ENCODE assay signal across 8 mouse cellular contexts in the genomic region with DNA sequence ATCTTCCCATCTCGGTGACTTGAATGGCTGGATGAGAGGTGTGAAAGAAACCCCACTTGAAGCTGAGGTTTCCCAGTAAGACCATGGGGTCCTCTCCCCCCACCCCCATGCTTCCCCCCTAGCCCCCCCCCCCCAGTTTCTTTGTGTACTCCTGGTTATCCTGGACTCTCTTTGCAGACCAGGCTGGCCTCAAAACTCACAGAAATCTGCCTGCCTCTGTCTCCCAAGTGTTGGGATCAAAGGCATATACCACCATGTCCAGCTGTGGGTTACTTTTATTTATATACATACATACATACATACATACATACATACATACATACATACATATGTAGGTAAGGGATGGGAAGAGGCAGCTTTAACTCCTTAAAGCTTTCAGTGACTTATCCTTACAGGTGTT. TPM values are rescaled to one million over a fixed set of nuclear protein-coding genes. Genes with fewer than 3 reads are reported as not detected.
DNase-seq lines count a peak whose midpoint lies in the region; ATAC-seq and TF ChIP-seq lines count a peak whose summit lies in the region.

No protein-coding gene starts in this region.

- WGBS in cerebellum, adult 2 months = 30% methylated on average over 1 of the region's 1 CpGs
- 55% methylated on average over 1 of the region's 1 CpGs for WGBS in neural tube, embryonic 11.5 days
- WGBS in liver, embryonic 14.5 days (ENCODE audit: insufficient replicate concordance) = 56% methylated on average over 1 of the region's 1 CpGs

- no peaks in the 10 kb centered on the region for H3K27me3 ChIP-seq in cerebellum, adult 2 months (ENCODE audit: control insufficient read depth, insufficient read depth, low read length)
- no peaks in the 10 kb centered on the region for H3K27me3 ChIP-seq in neural tube, embryonic 11.5 days (ENCODE audit: control insufficient read depth, insufficient read depth, low read length)
- H3K27me3 ChIP-seq in liver, embryonic 14.5 days (ENCODE audit: control insufficient read depth, insufficient read depth, low read length) = no peaks in the 10 kb centered on the region

- H3K4me1 ChIP-seq in cerebellum, adult 2 months (ENCODE audit: control insufficient read depth, insufficient read depth, low read length) = peaks cover 16% of the 10 kb centered on the region
- H3K4me1 ChIP-seq in neural tube, embryonic 11.5 days (ENCODE audit: control insufficient read depth, insufficient read depth, low read length) = peaks cover 41% of the 10 kb centered on the region
- peaks cover 27 to 32% of the 10 kb centered on the region in 2 experiments for H3K4me1 ChIP-seq in liver, embryonic 14.5 days (replicated peaks; ENCODE audit: control insufficient read depth in 2 of 2, insufficient read depth in 2 of 2, low read length in 1 of 2)

- peak overlapping the region; percentile 71 for H3K4me2 ChIP-seq in neural tube, embryonic 11.5 days (ENCODE audit: low read depth)
- peak overlapping the region; percentile 85 for H3K4me2 ChIP-seq in liver, embryonic 14.5 days (ENCODE audit: low read depth)

- H3K36me3 ChIP-seq in neural tube, embryonic 11.5 days (ENCODE audit: control insufficient read depth, insufficient read depth, low read length) = peaks cover 18% of the 10 kb centered on the region
- peaks cover 19% of the 10 kb centered on the region for H3K36me3 ChIP-seq in liver, embryonic 14.5 days (replicated peaks; ENCODE audit: control insufficient read depth, insufficient read depth, low read depth)

- no peak for DNase-seq in cerebellum, adult 2 months
- no peak for DNase-seq in neural tube, embryonic 11.5 days (ENCODE audit: low spot score)
- DNase-seq in neural tube, embryonic 10.5 days (ENCODE audit: extremely low spot score, low spot score) = no peak
- no peak for DNase-seq in liver, embryonic 14.5 days (ENCODE audit: low read depth in 3 of 3, low spot score in 3 of 3)
- no peak for DNase-seq in urinary bladder, postnatal 10 days (ENCODE audit: low spot score)
- no peak for DNase-seq in cerebellum, adult 11 months
- DNase-seq in thymus, postnatal 10 days (ENCODE audit: low spot score in 2 of 2) = no peak

- H3K4me3 ChIP-seq in cerebellum, adult 2 months (replicated peaks; ENCODE audit: insufficient read depth, low read depth, low read length) = peak overlapping the region; percentile 23
- peak overlapping the region; percentile 84; the same call in 1 of the 2 replicates for H3K4me3 ChIP-seq in neural tube, embryonic 11.5 days (ENCODE audit: low read depth, low read length)
- H3K4me3 ChIP-seq in liver, embryonic 14.5 days (ENCODE audit: insufficient read depth in 1 of 2, low read depth in 2 of 2, low read length in 2 of 2) = peak overlapping the region in 1 of 2 experiments; percentile 76; a peak in 1 of 4 replicates

- no peak for TF ChIP-seq CTCF in cerebellum, adult 2 months (IDR thresholded peaks at IDR 0.05; ENCODE audit: borderline replicate concordance, insufficient read depth, low read depth, low read length)
- TF ChIP-seq CTCF in liver, embryonic 14.5 days (IDR thresholded peaks at IDR 0.05; ENCODE audit: low read depth) = no peak

- TF ChIP-seq POLR2A in cerebellum, adult 2 months (IDR thresholded peaks at IDR 0.05; ENCODE audit: borderline replicate concordance, insufficient read depth, low read length) = no peak

- H3K9me3 ChIP-seq in neural tube, embryonic 11.5 days (ENCODE audit: control insufficient read depth, low read length) = no peaks in the 10 kb centered on the region
- no peaks in the 10 kb centered on the region; the same call in 1 of the 2 replicates for H3K9me3 ChIP-seq in liver, embryonic 14.5 days (ENCODE audit: control insufficient read depth, low read length)

- no peak overlapping the region for H3K27ac ChIP-seq in cerebellum, adult 2 months (ENCODE audit: insufficient read depth, low read length)
- no peak overlapping the region for H3K27ac ChIP-seq in neural tube, embryonic 11.5 days (ENCODE audit: low read depth, low read length)
- peak overlapping the region; percentile 88; the same call in 1 of the 2 replicates for H3K27ac ChIP-seq in liver, embryonic 14.5 days

- no peak for TF ChIP-seq EP300 in liver, embryonic 14.5 days (IDR thresholded peaks at IDR 0.05; ENCODE audit: low read depth)

- no peak for ATAC-seq in cerebellum, adult (ENCODE audit: insufficient number of reproducible peaks, low FRiP score, low TSS enrichment)
- no peak for ATAC-seq in neural tube, embryonic 11.5 days (ENCODE audit: insufficient read depth, low FRiP score, low TSS enrichment)
- no peak for ATAC-seq in liver, embryonic 14.5 days (ENCODE audit: insufficient read depth)

- peak overlapping the region; percentile 98; the same call in 1 of the 2 replicates for H3K9ac ChIP-seq in neural tube, embryonic 11.5 days (ENCODE audit: low read length)
- no peak overlapping the region; the same call in 1 of the 2 replicates for H3K9ac ChIP-seq in liver, embryonic 14.5 days (replicated peaks)

RNA-seq across cellular contexts. Expression of a gene that starts 3.3 kb away (rescaled TPM):
- 240 and 261 TPM in 2 replicates for polyA plus RNA-seq in cerebellum, adult 2 months (2012; rRNA removed)
- polyA plus RNA-seq in neural tube, embryonic 11.5 days (2014; fragmentation: Nextera tagmentation; extraction: Ambion mirVana) = 84.0 and 85.1 TPM in 2 replicates
- polyA plus RNA-seq in liver, embryonic 14.5 days (2012; rRNA removed) = 19.4 and 19.8 TPM in 2 replicates
- 10.1 and 10.7 TPM in 2 replicates for polyA plus RNA-seq in liver, embryonic 14.5 days (2014; fragmentation: Nextera tagmentation; extraction: Ambion mirVana)

RNA-seq across cellular contexts. Expression of a gene that starts 3.7 kb away (rescaled TPM):
- 16.4 and 18.0 TPM in 2 replicates for polyA plus RNA-seq in cerebellum, adult 2 months (2012; rRNA removed)
- 8.8 and 10.8 TPM in 2 replicates for polyA plus RNA-seq in neural tube, embryonic 11.5 days (2014; fragmentation: Nextera tagmentation; extraction: Ambion mirVana)
- 6.8 and 6.9 TPM in 2 replicates for polyA plus RNA-seq in liver, embryonic 14.5 days (2012; rRNA removed)
- 10.6 and 13.2 TPM in 2 replicates for polyA plus RNA-seq in liver, embryonic 14.5 days (2014; fragmentation: Nextera tagmentation; extraction: Ambion mirVana)

RNA-seq across cellular contexts. Expression of a gene that starts 10.2 kb away (rescaled TPM):
- polyA plus RNA-seq in cerebellum, adult 2 months (2012; rRNA removed) = 10.2 and 10.7 TPM in 2 replicates
- polyA plus RNA-seq in neural tube, embryonic 11.5 days (2014; fragmentation: Nextera tagmentation; extraction: Ambion mirVana) = 36.2 and 38.9 TPM in 2 replicates
- polyA plus RNA-seq in liver, embryonic 14.5 days (2012; rRNA removed) = 0.40 and 0.47 TPM in 2 replicates
- 0.51 and 0.52 TPM in 2 replicates for polyA plus RNA-seq in liver, embryonic 14.5 days (2014; fragmentation: Nextera tagmentation; extraction: Ambion mirVana)

RNA-seq across cellular contexts. Expression of a gene that starts 21.0 kb away (rescaled TPM):
- polyA plus RNA-seq in cerebellum, adult 2 months (2012; rRNA removed) = 26.1 and 26.5 TPM in 2 replicates
- 70.0 and 78.2 TPM in 2 replicates for polyA plus RNA-seq in neural tube, embryonic 11.5 days (2014; fragmentation: Nextera tagmentation; extraction: Ambion mirVana)
- 9.1 and 10.3 TPM in 2 replicates for polyA plus RNA-seq in liver, embryonic 14.5 days (2012; rRNA removed)
- 5.1 and 5.7 TPM in 2 replicates for polyA plus RNA-seq in liver, embryonic 14.5 days (2014; fragmentation: Nextera tagmentation; extraction: Ambion mirVana)

RNA-seq across cellular contexts. Expression of a gene that starts 28.4 kb away (rescaled TPM):
- polyA plus RNA-seq in cerebellum, adult 2 months (2012; rRNA removed) = 147 and 151 TPM in 2 replicates
- polyA plus RNA-seq in neural tube, embryonic 11.5 days (2014; fragmentation: Nextera tagmentation; extraction: Ambion mirVana) = 11.1 and 11.3 TPM in 2 replicates
- 1.8 and 2.2 TPM in 2 replicates for polyA plus RNA-seq in liver, embryonic 14.5 days (2012; rRNA removed)
- 0.42 and 1.1 TPM in 2 replicates for polyA plus RNA-seq in liver, embryonic 14.5 days (2014; fragmentation: Nextera tagmentation; extraction: Ambion mirVana)
